Comparison of ENCODE assay signal across 16 mouse cellular contexts in the genomic region with DNA sequence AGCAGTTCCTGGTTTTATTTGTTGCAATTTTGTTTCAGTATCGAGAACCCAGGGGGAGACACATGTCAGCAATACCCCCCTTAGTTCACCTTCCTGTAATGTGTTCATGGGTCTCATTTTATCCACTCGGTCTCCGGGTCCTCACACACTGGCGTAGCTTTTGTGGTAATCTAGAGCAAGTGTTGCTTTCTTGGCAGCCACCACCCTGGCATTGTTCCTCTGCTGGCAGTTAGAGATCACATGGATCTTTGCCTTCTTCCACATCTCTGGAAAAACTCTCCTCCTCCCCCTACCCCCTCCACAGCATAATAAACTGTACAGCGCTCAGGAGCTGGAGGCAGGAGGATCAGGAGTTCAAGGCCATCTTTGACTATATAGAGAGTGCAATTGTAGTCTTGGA. TPM values are rescaled to one million over a fixed set of nuclear protein-coding genes. Genes with fewer than 3 reads are reported as not detected.
DNase-seq lines count a peak whose midpoint lies in the region; ATAC-seq and TF ChIP-seq lines count a peak whose summit lies in the region.
"Had no signal": no experiment of that assay in that cellular context is flagged by ENCODE, and none has a peak within 500 bp of the region (broad histone marks: within the 10 kb centered on the region; RNA-seq: fewer than 3 reads in every experiment).

No protein-coding gene starts in this region.

- no peak for TF ChIP-seq CTCF in lung, postnatal 0 days (IDR thresholded peaks at IDR 0.05)

- H3K36me3 ChIP-seq in heart, embryonic 12.5 days: no peaks in the 10 kb centered on the region
- no peaks in the 10 kb centered on the region for H3K36me3 ChIP-seq in lung, postnatal 0 days (ENCODE audit: insufficient read depth, low read length)
- H3K36me3 ChIP-seq: embryonic facial prominence, embryonic 12.5 days; forebrain, embryonic 15.5 days; heart, embryonic 10.5 days; hindbrain, embryonic 15.5 days had no signal

- no peaks in the 10 kb centered on the region for H3K9me3 ChIP-seq in heart, embryonic 12.5 days (replicated peaks)
- no peaks in the 10 kb centered on the region for H3K9me3 ChIP-seq in lung, postnatal 0 days (ENCODE audit: low read length)
- H3K9me3 ChIP-seq: embryonic facial prominence, embryonic 12.5 days; forebrain, embryonic 15.5 days; heart, embryonic 10.5 days; hindbrain, embryonic 15.5 days had no signal

- WGBS in heart, embryonic 12.5 days: 83% methylated on average over 5 of the region's 5 CpGs
- 90% methylated on average over 5 of the region's 5 CpGs for WGBS in lung, postnatal 0 days

- no peak for TF ChIP-seq EP300 in lung, postnatal 0 days (IDR thresholded peaks at IDR 0.05)

- no peaks in the 10 kb centered on the region for H3K27me3 ChIP-seq in heart, embryonic 12.5 days (replicated peaks)
- no peaks in the 10 kb centered on the region for H3K27me3 ChIP-seq in lung, postnatal 0 days (replicated peaks; ENCODE audit: insufficient read depth, low read length)
- H3K27me3 ChIP-seq: CH12.LX; embryonic facial prominence, embryonic 12.5 days; forebrain, embryonic 15.5 days; hindbrain, embryonic 15.5 days had no signal

- H3K9ac ChIP-seq in heart, embryonic 12.5 days: no peak overlapping the region
- H3K9ac ChIP-seq in lung, postnatal 0 days (replicated peaks; ENCODE audit: low read depth): no peak overlapping the region
- H3K9ac ChIP-seq: embryonic facial prominence, embryonic 12.5 days; forebrain, embryonic 15.5 days; hindbrain, embryonic 15.5 days had no signal

- no peak overlapping the region for H3K27ac ChIP-seq in heart, embryonic 12.5 days (ENCODE audit: poor library complexity, severe bottlenecking)
- no peak overlapping the region for H3K27ac ChIP-seq in lung, postnatal 0 days (ENCODE audit: low read length)
- H3K27ac ChIP-seq: embryonic facial prominence, embryonic 12.5 days; forebrain, embryonic 15.5 days; heart, embryonic 10.5 days; hindbrain, embryonic 15.5 days had no signal

- no peak overlapping the region for H3K4me3 ChIP-seq in heart, embryonic 12.5 days
- H3K4me3 ChIP-seq in lung, postnatal 0 days (ENCODE audit: low read depth, low read length): no peak overlapping the region
- H3K4me3 ChIP-seq: embryonic facial prominence, embryonic 12.5 days; forebrain, embryonic 15.5 days; heart, embryonic 10.5 days; hindbrain, embryonic 15.5 days had no signal

- DNase-seq in cerebellum, postnatal 14 days: peak; percentile 45 to 55
- no peak for DNase-seq in cerebellum, postnatal 36 days
- DNase-seq in heart, postnatal 4 days: peak; percentile 34
- DNase-seq in lung, postnatal 10 days: peak; percentile 32
- DNase-seq in lung, postnatal 0 days (ENCODE audit: low spot score): no peak
- DNase-seq: adrenal gland, postnatal 14 days; cerebellum, adult 11-12 months; cerebellum, adult 9-10 months; gastrocnemius, postnatal 36 days; kidney, adult 11 months had no signal

- H3K4me2 ChIP-seq in heart, embryonic 12.5 days: no peak overlapping the region
- no peak overlapping the region for H3K4me2 ChIP-seq in lung, postnatal 0 days (replicated peaks; ENCODE audit: low read depth, low read length)
- H3K4me2 ChIP-seq: embryonic facial prominence, embryonic 12.5 days; forebrain, embryonic 15.5 days; hindbrain, embryonic 15.5 days had no signal

- H3K4me1 ChIP-seq in heart, embryonic 12.5 days (replicated peaks): peaks cover 9% of the 10 kb centered on the region; the same call in 1 of the 2 replicates
- no peaks in the 10 kb centered on the region for H3K4me1 ChIP-seq in lung, postnatal 0 days (ENCODE audit: insufficient read depth, low read depth, low read length)
- H3K4me1 ChIP-seq: embryonic facial prominence, embryonic 12.5 days; forebrain, embryonic 15.5 days; heart, embryonic 10.5 days; hindbrain, embryonic 15.5 days had no signal

- no peak for ATAC-seq in heart, embryonic 12.5 days (ENCODE audit: insufficient number of reproducible peaks, low FRiP score)
- ATAC-seq in lung, postnatal 0 days: no peak
- ATAC-seq: forebrain, embryonic 15.5 days had no signal

RNA-seq across cellular contexts. Expression of gene A930033H14Rik, which starts 20.6 kb away (rescaled TPM):
- 1 to 10 TPM; 6.0 to 6.6 TPM for total RNA-seq in heart, postnatal 4 days (2021)
- 1.9 TPM in 2 replicates for polyA plus RNA-seq in heart, embryonic 12.5 days (2016; fragmentation: Nextera tagmentation; extraction: Ambion mirVana)
- 0.90 and 1.00 TPM in 2 replicates for polyA plus RNA-seq in lung, postnatal 0 days (2015; fragmentation: Nextera tagmentation; extraction: Ambion mirVana)

RNA-seq across cellular contexts. Expression of gene Rhobtb1, which starts 41.0 kb away (rescaled TPM):
- 10 to 100 TPM; 46.7 to 59.7 TPM for total RNA-seq in heart, postnatal 4 days (2021)
- polyA plus RNA-seq in heart, embryonic 12.5 days (2016; fragmentation: Nextera tagmentation; extraction: Ambion mirVana): 32.8 and 32.9 TPM in 2 replicates
- 12.7 and 15.2 TPM in 2 replicates for polyA plus RNA-seq in lung, postnatal 0 days (2015; fragmentation: Nextera tagmentation; extraction: Ambion mirVana)

Comparison
In these comparisons a context has a peak if more than half of its experiments do, and no peak if none do; other contexts are left out.
1. DNase-seq: peak in cerebellum, postnatal 14 days (2 of 2), heart, postnatal 4 days (single experiment) and lung, postnatal 10 days (single experiment); none in cerebellum, postnatal 36 days (0 of 2) and lung, postnatal 0 days (single experiment).